Mouse (Mus musculus) right cerebral cortex, postnatal 36 days (tissue): Measurements from ENCODE around the gene Gm10073.
"Not testable (repeated sequence)": the region's sequence is repeated elsewhere in the genome, so short reads cannot be mapped to it uniquely, and the experiment has no call there.

Experiments
- DNase-seq, 2 experiments: peaks; one replicate each; pipeline ENCODE4 v3.0.0; 2022; ENCODE audit warnings: low spot score in 2 of 2, mixed read lengths in 1 of 2

The Gm10073 gene

GRCm38 (mm10) chr8:106599265-106599979, 26.2 kb upstream of the Gm10073 start:
- DNase-seq = no peak

GRCm38 (mm10) chr8:106597067-106597466, 23.8 kb upstream of the Gm10073 start:
- DNase-seq = no peak

GRCm38 (mm10) chr8:106595623-106596022, 22.4 kb upstream of the Gm10073 start:
- not testable (repeated sequence) for DNase-seq

GRCm38 (mm10) chr8:106592458-106592857, 19.2 kb upstream of the Gm10073 start:
- DNase-seq = no peak

- DNase-seq = no peak
Observed at GRCm38 (mm10) chr8:106588443-106589431, 15.5 kb upstream of the Gm10073 start.

GRCm38 (mm10) chr8:106586896-106587295, 13.6 kb upstream of the Gm10073 start:
- DNase-seq = no peak

GRCm38 (mm10) chr8:106585671-106586037, 12.4 kb upstream of the Gm10073 start:
- no peak for DNase-seq

- no peak for DNase-seq
Observed at GRCm38 (mm10) chr8:106584942-106585670, 11.8 kb upstream of the Gm10073 start.

- DNase-seq = no peak
Observed at GRCm38 (mm10) chr8:106581344-106582088, 8.3 kb upstream of the Gm10073 start.

GRCm38 (mm10) chr8:106579510-106579909, 6.2 kb upstream of the Gm10073 start:
- DNase-seq = no peak

GRCm38 (mm10) chr8:106576849-106577555, 3.7 kb upstream of the Gm10073 start:
- no peak for DNase-seq

- DNase-seq = no peak
Observed at GRCm38 (mm10) chr8:106574283-106574682, 1.0 kb upstream of the Gm10073 start.

GRCm38 (mm10) chr8:106572175-106572574, 1.1 kb downstream of the Gm10073 start:
- DNase-seq = not testable (repeated sequence)

- no peak for DNase-seq
Observed at GRCm38 (mm10) chr8:106571551-106572172, 1.6 kb downstream of the Gm10073 start.

- no peak for DNase-seq
Observed at GRCm38 (mm10) chr8:106570386-106570785, 2.9 kb downstream of the Gm10073 start.

- DNase-seq = no peak
Observed at GRCm38 (mm10) chr8:106569006-106569405, 4.3 kb downstream of the Gm10073 start.

- DNase-seq = no peak
Observed at GRCm38 (mm10) chr8:106563691-106564182, 9.5 kb downstream of the Gm10073 start.

GRCm38 (mm10) chr8:106561097-106561865, 12.0 kb downstream of the Gm10073 start:
- no peak for DNase-seq

- DNase-seq = no peak
Observed at GRCm38 (mm10) chr8:106559844-106560243, 13.4 kb downstream of the Gm10073 start.
